Mouse (Mus musculus): ENCODE results near the gene Jam2.

DNA sequence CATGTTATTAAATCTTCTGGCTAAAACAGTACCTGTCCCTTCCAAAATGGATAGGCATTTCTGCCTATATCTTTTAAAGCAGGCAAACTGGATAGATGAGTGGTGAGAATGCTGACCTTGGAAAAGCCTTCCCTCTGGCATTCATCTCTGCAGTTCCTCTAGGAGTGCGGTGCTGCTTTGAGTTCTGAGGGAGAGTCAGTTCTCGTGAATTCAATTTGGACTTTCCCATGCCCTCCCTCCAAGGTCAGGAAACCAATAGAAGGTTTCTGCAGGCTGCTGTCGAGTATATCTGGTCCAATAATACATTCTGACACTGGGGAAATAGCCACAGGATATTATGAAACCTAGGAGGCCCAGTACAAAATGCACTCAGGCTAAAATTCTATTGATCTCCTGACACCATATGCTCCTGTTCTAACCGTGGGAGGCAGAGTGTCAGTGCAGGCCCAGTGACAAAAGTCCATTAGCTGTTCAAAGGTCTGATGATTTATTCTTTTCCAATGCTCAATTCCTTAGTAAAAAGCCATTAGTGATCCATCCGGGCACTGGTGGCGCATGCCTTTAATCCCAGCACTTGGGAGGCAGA, 28.1 kb upstream of the Jam2 start:
- TF ChIP-seq CTCF (conservative IDR thresholded peaks at IDR 0.05; ENCODE audit: insufficient read depth, insufficient read length, low read depth, low read length) (no peak), POLR2A (IDR thresholded peaks at IDR 0.05; ENCODE audit: low read depth, low read length) (no peak)
